Mouse (Mus musculus) embryonic fibroblast, embryonic 13.5 days (primary cell): ENCODE data around the gene Eif2s2.

Source experiments
- CTCF ChIP-seq: IDR thresholded peaks from 2 replicates; pipeline ENCODE4 v1.5.1; 2011; ENCODE audit warnings: mild to moderate bottlenecking, control low read depth, low read length, moderate library complexity, borderline replicate concordance; ENCODE audit not compliant: insufficient read depth
- POLR2A ChIP-seq: IDR thresholded peaks from 2 replicates; pipeline ENCODE4 v1.6.1; 2011; ENCODE audit warnings: low read depth, mild to moderate bottlenecking, control low read depth, low read length, moderate library complexity

- no peak for TF ChIP-seq CTCF
- no peak for TF ChIP-seq POLR2A
Observed at GRCm38 (mm10) chr2:154941952-154942351, 49.2 kb upstream of the Eif2s2 start.
